Mouse (Mus musculus): Measurements from ENCODE around the gene Myzap.

The Myzap gene

GRCm38 (mm10) chr9:71543443-71544222 lies 48.5 kb downstream of the Myzap start:
- no peaks in the 10 kb centered on the region for H3K36me3 ChIP-seq (ENCODE audit: control insufficient read depth, insufficient read depth, low read length, poor library complexity, severe bottlenecking)
- DNase-seq (ENCODE audit: low read depth, low spot score): peak; percentile 83
- no peaks in the 10 kb centered on the region for H3K27me3 ChIP-seq (ENCODE audit: control insufficient read depth, insufficient read depth, low read length, poor library complexity, severe bottlenecking)

- no peaks in the 10 kb centered on the region for H3K27me3 ChIP-seq (ENCODE audit: control insufficient read depth, insufficient read depth, low read length, poor library complexity, severe bottlenecking)
- DNase-seq (ENCODE audit: low read depth, low spot score): no peak
- no peaks in the 10 kb centered on the region for H3K36me3 ChIP-seq (ENCODE audit: control insufficient read depth, insufficient read depth, low read length, poor library complexity, severe bottlenecking)
These were observed 49.9 kb downstream of the Myzap start for GRCm38 (mm10) chr9:71542292-71542691.

- no peak for DNase-seq (ENCODE audit: low read depth, low spot score)
- no peaks in the 10 kb centered on the region for H3K36me3 ChIP-seq (ENCODE audit: control insufficient read depth, insufficient read depth, low read length, poor library complexity, severe bottlenecking)
- H3K27me3 ChIP-seq (ENCODE audit: control insufficient read depth, insufficient read depth, low read length, poor library complexity, severe bottlenecking): no peaks in the 10 kb centered on the region
These were observed 51.4 kb downstream of the Myzap start for GRCm38 (mm10) chr9:71540739-71541138.

- no peak for DNase-seq (ENCODE audit: low read depth, low spot score)
- Histone ChIP-seq H3K27me3 (ENCODE audit: control insufficient read depth, insufficient read depth, low read length, poor library complexity, severe bottlenecking) (no peaks in the 10 kb centered on the region), H3K36me3 (ENCODE audit: control insufficient read depth, insufficient read depth, low read length, poor library complexity, severe bottlenecking) (no peaks in the 10 kb centered on the region)
These were observed 56.4 kb downstream of the Myzap start for GRCm38 (mm10) chr9:71535730-71536129.

- Histone ChIP-seq H3K36me3 (ENCODE audit: control insufficient read depth, insufficient read depth, low read length, poor library complexity, severe bottlenecking) (no peaks in the 10 kb centered on the region), H3K27me3 (ENCODE audit: control insufficient read depth, insufficient read depth, low read length, poor library complexity, severe bottlenecking) (no peaks in the 10 kb centered on the region)
- DNase-seq (ENCODE audit: low read depth, low spot score): no peak
These were observed 57.1 kb downstream of the Myzap start for GRCm38 (mm10) chr9:71535036-71535435.

GRCm38 (mm10) chr9:71529960-71530359 lies 62.2 kb downstream of the Myzap start:
- DNase-seq (ENCODE audit: low read depth, low spot score): no peak
- no peaks in the 10 kb centered on the region for H3K27me3 ChIP-seq (ENCODE audit: control insufficient read depth, insufficient read depth, low read length, poor library complexity, severe bottlenecking)
- no peaks in the 10 kb centered on the region for H3K36me3 ChIP-seq (ENCODE audit: control insufficient read depth, insufficient read depth, low read length, poor library complexity, severe bottlenecking)

- H3K27me3 ChIP-seq (ENCODE audit: control insufficient read depth, insufficient read depth, low read length, poor library complexity, severe bottlenecking): no peaks in the 10 kb centered on the region
- no peaks in the 10 kb centered on the region for H3K36me3 ChIP-seq (ENCODE audit: control insufficient read depth, insufficient read depth, low read length, poor library complexity, severe bottlenecking)
- no peak for DNase-seq (ENCODE audit: low read depth, low spot score)
These were observed 64.7 kb downstream of the Myzap start for GRCm38 (mm10) chr9:71527438-71527837.

GRCm38 (mm10) chr9:71523901-71524300 lies 68.3 kb downstream of the Myzap start:
- Histone ChIP-seq H3K36me3 (ENCODE audit: control insufficient read depth, insufficient read depth, low read length, poor library complexity, severe bottlenecking) (no peaks in the 10 kb centered on the region), H3K27me3 (ENCODE audit: control insufficient read depth, insufficient read depth, low read length, poor library complexity, severe bottlenecking) (no peaks in the 10 kb centered on the region)
- DNase-seq (ENCODE audit: low read depth, low spot score): no peak

- Histone ChIP-seq H3K27me3 (ENCODE audit: control insufficient read depth, insufficient read depth, low read length, poor library complexity, severe bottlenecking) (no peaks in the 10 kb centered on the region), H3K36me3 (ENCODE audit: control insufficient read depth, insufficient read depth, low read length, poor library complexity, severe bottlenecking) (no peaks in the 10 kb centered on the region)
- DNase-seq (ENCODE audit: low read depth, low spot score): no peak
These were observed 72.3 kb downstream of the Myzap start for GRCm38 (mm10) chr9:71519836-71520235.

GRCm38 (mm10) chr9:71517487-71517886 lies 74.7 kb downstream of the Myzap start:
- Histone ChIP-seq H3K36me3 (ENCODE audit: control insufficient read depth, insufficient read depth, low read length, poor library complexity, severe bottlenecking) (no peaks in the 10 kb centered on the region), H3K27me3 (ENCODE audit: control insufficient read depth, insufficient read depth, low read length, poor library complexity, severe bottlenecking) (no peaks in the 10 kb centered on the region)
- no peak for DNase-seq (ENCODE audit: low read depth, low spot score)

- no peak for DNase-seq (ENCODE audit: low read depth, low spot score)
- Histone ChIP-seq H3K36me3 (ENCODE audit: control insufficient read depth, insufficient read depth, low read length, poor library complexity, severe bottlenecking) (no peaks in the 10 kb centered on the region), H3K27me3 (ENCODE audit: control insufficient read depth, insufficient read depth, low read length, poor library complexity, severe bottlenecking) (no peaks in the 10 kb centered on the region)
These were observed 76.3 kb downstream of the Myzap start for GRCm38 (mm10) chr9:71515862-71516261.

- H3K36me3 ChIP-seq (ENCODE audit: control insufficient read depth, insufficient read depth, low read length, poor library complexity, severe bottlenecking): no peaks in the 10 kb centered on the region
- H3K27me3 ChIP-seq (ENCODE audit: control insufficient read depth, insufficient read depth, low read length, poor library complexity, severe bottlenecking): no peaks in the 10 kb centered on the region
- no peak for DNase-seq (ENCODE audit: low read depth, low spot score)
These were observed 78.6 kb downstream of the Myzap start for GRCm38 (mm10) chr9:71513566-71513965.

GRCm38 (mm10) chr9:71512899-71513298 lies 79.3 kb downstream of the Myzap start:
- DNase-seq (ENCODE audit: low read depth, low spot score): no peak
- no peaks in the 10 kb centered on the region for H3K27me3 ChIP-seq (ENCODE audit: control insufficient read depth, insufficient read depth, low read length, poor library complexity, severe bottlenecking)
- H3K36me3 ChIP-seq (ENCODE audit: control insufficient read depth, insufficient read depth, low read length, poor library complexity, severe bottlenecking): no peaks in the 10 kb centered on the region

- Histone ChIP-seq H3K27me3 (ENCODE audit: control insufficient read depth, insufficient read depth, low read length, poor library complexity, severe bottlenecking) (no peaks in the 10 kb centered on the region), H3K36me3 (ENCODE audit: control insufficient read depth, insufficient read depth, low read length, poor library complexity, severe bottlenecking) (no peaks in the 10 kb centered on the region)
- no peak for DNase-seq (ENCODE audit: low read depth, low spot score)
These were observed 93.6 kb downstream of the Myzap start for GRCm38 (mm10) chr9:71498391-71499182.

- no peaks in the 10 kb centered on the region for H3K36me3 ChIP-seq (ENCODE audit: control insufficient read depth, insufficient read depth, low read length, poor library complexity, severe bottlenecking)
- no peak for DNase-seq (ENCODE audit: low read depth, low spot score)
These were observed 95.5 kb downstream of the Myzap start for GRCm38 (mm10) chr9:71496637-71497036.

More at GRCm38 (mm10) chr9:71496637-71497036, 95.5 kb downstream of the Myzap start:
- no peaks in the 10 kb centered on the region for H3K27me3 ChIP-seq (ENCODE audit: control insufficient read depth, insufficient read depth, low read length, poor library complexity, severe bottlenecking)
